Mouse (Mus musculus) right cerebral cortex, postnatal 25 days (tissue): Measurements from ENCODE around the gene Armc3.
"Not testable (repeated sequence)": the region's sequence is repeated elsewhere in the genome, so short reads cannot be mapped to it uniquely, and the experiment has no call there.

Experiments used
- DNase-seq: peaks from one replicate; pipeline ENCODE4 v3.0.0; 2022

The Armc3 gene

DNA sequence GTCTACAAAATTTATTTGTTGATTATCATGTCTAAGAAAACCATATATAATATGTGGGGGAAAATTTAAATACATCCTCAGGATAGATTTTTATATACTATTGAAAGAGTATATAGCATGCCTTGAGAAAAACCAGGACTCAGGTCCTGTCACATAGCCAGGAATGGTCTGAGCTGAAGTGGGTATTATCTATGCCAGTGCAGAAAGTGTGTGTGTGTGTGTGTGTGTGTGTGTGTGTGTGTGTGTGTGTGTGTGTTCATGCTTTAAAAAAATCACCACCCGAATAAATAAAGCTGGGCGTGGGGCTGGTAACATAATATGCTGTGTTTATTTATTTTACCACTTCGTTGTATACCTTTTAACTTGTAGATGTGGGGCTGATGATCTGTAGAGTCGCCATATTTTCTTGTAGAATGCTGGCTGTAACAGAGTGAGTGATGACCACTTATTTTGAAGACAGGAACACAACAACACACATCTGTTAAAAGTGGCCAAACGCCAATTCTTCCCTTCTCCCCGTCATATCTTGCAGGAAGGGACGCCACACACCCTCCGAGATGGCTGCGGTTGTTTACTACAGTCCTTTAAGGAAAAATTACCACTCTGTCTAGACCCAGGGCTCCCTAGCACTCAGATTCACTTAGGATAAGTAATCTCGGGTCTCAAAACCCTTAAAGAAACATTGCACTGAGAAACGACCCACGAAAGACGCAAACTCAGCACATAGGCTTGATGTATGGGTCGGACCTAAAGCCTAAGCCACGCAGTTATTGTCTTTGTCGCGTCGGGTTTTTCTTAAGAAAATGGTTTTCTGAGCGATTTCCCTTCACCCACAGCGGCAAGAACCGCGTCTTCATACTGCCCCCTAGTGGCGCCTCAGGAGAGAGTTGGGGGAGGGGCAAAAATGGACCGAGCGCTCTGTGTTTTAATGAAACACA, 76.8 kb downstream of the Armc3 start:
- peak; percentile 80 for DNase-seq

DNA sequence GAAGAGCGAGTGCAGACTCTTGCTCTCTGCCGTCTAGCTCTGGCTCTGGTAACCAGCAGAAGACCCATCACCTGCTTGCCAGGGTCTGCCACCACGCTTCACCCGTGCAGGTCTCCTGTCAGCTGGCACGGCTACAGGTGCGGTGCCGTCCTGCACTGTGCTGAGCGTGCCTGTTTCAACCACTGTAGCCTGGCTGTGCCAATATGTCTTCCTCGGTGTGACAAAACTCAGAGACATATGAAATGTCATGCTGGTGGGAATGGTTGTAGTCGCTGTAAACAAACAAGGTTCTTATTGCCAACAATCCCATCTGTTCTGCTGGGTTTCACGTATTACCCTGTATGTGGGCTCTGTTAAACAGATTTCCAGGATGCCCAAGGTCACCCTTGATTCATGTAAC, 81.2 kb downstream of the Armc3 start:
- no peak for DNase-seq

DNA sequence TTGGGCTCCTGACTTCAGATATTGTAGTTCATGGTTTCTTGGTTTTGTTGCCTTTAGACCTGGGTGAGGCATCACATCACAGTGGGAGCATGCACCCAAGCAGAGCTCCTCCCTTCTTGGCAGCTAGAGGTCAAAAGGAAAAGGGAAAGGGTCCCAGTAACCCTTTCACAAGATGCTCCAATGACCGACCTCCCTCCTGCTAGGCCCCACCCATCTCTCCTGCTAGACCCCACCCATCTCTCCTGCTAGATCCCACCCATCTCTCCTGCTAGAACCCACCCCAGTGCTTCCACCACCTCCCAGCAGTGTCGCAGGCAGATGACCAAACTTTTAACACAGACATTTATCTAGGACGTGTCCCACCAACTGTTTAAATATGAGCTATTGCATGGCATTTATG, 93.3 kb downstream of the Armc3 start:
- no peak for DNase-seq

DNA sequence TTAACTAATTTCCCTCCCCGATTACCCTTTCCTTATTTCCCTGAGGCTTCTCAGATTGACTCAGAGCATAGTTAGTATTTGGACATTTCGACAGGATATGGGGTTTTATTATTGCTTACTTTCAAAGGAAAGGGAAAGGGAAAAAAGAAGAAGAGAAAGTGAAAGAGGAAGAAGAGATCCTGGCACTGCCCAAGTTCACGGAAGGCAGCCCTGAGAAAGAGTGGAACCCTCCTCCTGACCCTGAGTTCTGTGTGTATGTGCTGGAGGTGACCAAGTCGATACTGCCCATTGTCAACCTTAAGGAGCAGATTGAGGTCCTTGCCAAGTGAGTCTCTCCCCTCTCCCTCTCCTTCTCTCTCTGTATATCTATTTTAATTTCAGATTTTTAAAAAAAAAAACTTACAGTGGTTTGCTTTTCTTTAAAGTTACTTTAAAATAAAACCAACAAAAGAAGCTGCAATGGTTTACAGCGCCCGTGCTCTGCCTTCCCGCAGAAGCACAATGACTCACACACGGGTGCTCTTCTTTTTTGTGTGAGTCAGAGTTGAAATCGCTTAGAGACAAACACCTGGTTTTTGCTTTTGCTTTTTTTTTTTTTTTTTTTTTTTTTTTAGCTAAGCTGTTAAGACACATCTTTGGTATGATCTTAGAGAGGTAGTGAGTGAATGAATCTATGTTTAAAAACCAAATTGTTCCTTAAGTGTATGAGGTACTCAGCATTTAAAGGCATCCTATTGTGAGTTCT, 101.4 kb downstream of the Armc3 start:
- DNase-seq = no peak

DNA sequence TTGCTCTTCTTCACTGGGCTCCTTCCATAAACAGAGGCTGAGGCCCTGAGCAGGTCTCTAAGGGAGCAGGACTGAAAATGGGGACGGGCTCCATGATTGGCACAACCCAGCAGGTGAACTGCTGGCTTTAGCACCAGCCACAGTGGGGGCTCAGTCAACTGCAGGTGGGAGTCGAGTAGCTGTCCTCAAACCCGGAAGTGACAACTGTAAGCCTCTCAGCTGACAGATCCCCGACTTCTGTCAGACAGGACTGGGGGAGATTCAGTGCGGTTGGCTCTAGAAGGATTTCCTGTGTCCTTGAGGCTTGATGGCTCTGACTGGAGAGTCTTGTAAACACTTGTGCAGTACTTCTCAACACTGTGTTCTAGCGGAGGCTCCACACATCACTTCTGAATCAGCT, 102.1 kb downstream of the Armc3 start:
- no peak for DNase-seq

DNA sequence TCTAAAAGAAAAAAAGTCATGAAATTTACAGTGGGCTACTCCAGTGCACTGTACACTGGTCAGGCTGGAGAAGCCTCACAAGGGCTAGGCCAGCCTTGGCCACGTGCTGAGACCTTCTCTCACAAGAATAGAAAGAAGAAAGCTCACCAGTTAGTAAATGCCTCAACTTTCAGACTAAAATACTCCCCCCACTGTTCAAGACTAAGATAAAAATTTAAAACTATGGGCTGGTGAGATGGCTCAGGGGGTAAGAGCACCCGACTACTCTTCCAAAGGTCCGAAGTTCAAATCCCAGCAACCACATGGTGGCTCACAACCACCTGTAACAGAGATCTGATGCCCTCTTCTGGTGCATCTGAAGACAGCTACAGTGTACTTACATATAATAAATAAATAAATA, 104.0 kb downstream of the Armc3 start:
- DNase-seq = not testable (repeated sequence)

DNA sequence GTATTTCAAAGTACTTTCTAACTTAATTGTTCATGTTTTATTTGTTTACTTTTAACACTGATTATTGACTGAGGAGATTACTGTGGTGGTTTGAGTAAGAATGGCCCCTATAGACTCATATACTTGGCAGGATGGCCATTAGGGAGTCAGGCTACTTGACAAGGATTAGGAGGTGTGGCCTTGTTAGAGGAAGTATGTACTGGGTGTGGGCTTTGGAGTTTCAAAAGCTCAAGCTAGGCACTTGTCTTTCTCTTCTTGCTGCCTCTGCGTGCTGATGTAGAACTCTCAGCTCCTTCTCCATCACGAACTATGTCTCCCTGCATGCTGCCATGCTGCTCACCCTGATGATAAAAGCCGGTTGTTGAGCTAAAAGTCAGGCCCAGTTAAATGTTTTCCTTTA, 111.4 kb downstream of the Armc3 start:
- DNase-seq = no peak

DNA sequence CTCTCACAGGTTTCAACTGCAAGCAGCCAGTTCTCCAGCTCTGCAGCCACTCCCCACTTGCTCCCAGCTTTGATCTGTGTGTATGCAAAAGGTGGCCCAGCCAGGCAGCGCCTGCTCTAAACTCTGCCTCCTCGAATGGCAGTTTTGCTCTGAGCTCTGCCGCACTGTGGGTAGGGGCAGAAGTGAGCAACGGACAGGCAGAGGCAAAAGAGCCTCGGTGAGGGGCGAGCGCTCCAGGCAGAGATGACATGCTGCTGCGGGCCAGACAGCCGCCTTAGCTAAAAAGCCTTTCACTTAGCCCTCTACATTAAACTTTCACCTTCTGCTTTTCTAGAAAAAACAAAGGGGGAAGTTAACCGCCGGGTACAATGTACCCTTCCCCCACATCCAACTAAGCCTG, 117.0 kb downstream of the Armc3 start:
- DNase-seq = no peak

DNA sequence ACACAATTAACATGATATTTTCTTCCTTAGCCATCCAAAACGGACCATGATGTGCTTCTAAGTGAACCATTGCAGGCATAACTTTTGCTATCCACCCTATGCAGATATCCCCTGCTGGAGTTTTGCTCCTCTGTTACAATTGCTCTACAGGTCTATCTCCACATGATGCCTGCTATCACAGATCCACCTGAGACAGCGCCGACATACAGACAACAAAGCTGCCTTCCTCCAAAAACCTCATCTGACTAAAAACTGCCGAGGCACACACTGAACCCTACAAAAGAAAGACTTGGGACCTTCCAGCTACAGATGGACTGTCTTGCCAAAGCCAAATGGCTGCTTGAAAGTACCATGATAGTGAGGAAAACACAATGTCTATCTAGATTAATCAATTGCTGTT, 117.6 kb downstream of the Armc3 start:
- no peak for DNase-seq

DNA sequence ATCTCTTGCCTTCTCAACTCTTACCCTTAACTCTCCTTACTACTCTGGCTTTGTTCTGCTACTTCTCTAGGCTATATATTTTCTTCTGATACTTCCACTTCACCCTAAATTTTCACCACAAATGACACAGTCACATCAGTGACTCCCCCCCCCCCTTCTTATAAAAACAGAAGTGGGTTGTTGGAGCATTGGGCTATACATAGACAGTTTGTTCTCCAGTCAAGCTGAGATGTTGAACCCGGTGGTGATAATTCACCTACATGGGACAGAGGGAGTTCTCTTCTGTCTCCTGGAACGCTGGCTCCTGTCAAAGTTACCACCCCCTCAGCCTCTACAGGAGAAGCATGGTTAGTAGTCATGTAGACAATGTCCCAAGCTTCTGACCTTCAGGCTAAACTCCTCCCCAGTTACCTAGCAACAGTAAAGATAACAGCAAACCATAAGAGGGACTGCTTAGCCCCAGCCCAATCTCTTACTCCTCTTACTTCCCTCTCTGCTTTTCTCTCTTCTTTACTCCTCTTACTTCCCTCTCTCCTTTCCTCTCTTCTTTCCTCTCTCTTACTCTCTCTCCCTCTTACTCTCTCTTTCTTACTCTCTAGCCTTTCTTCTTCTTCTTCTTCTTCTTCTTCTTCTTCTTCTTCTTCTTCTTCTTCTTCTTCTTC, 118.2 kb downstream of the Armc3 start:
- DNase-seq = not testable (repeated sequence)

DNA sequence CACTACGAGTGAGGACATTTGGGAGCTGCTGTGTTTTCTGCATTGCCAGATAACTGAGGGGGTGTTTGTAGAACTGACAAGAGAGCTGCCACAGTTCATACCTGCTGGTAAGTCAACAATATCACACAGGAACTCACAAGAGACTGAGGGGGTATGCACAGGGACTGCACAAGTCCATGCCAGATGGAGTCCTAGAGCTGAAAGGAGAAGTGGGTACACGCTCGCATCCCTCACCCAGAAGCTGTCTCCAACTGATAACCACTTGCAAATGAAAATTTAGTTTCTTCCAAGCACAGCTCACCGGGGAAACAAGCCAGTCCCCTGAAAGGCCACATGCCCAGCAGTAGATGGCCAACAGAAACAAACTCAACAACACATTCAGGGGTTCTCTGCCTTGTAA, 119.4 kb downstream of the Armc3 start:
- DNase-seq = no peak

DNA sequence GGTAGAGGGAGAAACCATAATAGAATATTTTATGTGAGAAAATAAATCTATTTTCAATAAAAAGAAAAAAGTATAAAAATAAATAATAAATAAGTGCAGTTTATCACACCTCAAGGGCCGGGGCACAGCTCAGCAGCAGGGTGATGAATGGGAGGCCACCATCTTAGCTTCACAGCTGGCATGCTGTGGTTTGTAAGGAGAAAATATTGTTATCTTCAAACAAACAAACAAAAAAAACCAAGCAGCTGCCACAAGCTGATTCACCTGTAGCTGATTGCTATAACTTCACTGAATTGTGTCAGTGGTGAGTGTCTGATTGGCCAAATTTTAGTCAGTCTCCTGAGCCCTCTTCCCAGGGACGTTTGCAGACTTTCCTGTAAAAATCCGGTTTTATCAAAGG, 120.2 kb downstream of the Armc3 start:
- no peak for DNase-seq

DNA sequence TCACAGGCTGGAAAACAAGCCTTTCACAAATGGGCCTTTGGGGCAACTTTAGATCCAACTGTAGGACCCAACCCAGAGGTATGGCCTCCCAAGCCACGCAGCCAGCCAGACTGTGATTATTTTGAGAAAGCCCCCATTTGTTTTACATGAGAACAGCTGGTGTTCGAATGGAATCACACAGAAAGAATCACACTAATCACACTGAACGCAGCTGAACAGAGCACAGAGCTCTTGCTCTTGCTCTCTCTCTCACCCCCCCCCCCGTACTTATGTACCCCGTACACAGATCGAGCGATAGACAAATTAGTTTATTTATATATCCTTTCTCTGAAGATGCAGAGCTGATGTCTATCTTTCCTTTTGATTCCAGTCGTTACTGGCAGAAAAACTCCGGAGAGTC, 123.3 kb downstream of the Armc3 start:
- no peak for DNase-seq

DNA sequence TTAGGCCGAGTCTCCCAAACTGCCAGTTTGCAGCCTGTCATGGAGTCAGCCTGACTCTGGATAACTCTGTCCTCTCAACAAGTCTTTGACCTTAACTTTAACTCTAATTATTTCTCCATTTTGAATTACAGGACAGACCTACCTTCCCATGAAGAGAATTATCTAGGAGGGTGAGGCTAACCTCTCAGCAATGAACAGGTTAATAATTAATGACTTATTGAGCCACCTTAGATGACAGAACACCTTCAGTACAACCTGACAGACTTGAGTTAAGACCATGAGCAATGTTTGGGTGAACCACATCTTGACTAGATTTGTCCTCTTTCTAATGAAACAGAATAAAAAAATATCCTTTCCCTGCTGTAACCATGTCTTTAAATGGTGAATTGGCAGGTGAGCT, 127.3 kb downstream of the Armc3 start:
- no peak for DNase-seq

DNA sequence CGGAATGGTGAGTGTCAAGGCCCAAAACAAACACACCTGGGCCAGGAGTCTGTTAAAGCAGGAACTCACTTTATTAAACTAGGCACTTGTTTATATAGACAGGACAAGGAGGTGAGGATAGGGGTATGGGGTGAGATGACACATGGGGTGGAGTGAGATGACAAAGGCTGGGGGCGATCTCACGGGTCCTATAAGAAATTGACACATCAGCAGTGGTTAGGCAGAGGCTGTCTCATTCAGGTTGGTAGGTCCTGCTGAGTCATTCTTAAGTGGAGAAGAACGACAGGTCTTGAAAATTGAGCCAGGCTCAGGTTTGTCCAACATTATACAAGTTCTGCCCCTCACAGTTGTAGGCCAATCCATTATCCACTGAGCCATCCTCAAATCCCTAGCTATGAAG, 128.7 kb downstream of the Armc3 start:
- no peak for DNase-seq

DNA sequence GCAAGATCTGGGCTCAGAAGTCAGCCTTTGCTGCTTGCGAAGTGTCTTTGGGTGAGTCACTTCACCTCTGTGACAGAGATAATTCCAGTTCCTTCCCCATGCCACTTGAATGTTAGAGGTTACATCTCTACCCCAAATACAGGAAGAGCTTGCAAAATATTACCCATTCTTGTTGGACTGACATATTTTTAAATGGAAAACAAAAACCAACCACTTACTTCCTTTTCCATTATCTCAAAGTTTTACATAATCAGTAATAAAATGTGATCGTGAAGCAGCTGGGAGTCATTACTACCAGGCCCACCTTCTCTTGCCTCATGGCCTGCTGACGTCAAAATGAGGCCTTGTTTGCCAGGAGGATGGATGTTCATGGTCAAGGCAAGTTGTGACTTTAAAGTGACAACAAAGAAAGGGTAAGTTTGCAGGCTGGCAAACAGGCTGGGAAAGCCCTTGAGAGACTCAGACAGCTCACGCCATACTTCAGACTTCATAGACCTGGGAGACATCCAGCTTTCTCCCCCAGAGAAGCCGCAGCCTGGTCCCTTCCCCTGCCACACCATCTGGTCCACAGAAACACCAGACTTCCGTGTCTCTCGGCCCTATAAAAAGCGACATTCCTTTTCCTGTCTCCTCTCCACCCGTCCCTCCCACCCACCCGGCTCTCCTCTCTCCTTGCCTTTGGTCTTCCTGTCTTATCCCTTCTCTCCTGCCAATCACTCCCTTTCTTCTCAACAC, 145.0 kb downstream of the Armc3 start:
- DNase-seq = peak; percentile 59

DNA sequence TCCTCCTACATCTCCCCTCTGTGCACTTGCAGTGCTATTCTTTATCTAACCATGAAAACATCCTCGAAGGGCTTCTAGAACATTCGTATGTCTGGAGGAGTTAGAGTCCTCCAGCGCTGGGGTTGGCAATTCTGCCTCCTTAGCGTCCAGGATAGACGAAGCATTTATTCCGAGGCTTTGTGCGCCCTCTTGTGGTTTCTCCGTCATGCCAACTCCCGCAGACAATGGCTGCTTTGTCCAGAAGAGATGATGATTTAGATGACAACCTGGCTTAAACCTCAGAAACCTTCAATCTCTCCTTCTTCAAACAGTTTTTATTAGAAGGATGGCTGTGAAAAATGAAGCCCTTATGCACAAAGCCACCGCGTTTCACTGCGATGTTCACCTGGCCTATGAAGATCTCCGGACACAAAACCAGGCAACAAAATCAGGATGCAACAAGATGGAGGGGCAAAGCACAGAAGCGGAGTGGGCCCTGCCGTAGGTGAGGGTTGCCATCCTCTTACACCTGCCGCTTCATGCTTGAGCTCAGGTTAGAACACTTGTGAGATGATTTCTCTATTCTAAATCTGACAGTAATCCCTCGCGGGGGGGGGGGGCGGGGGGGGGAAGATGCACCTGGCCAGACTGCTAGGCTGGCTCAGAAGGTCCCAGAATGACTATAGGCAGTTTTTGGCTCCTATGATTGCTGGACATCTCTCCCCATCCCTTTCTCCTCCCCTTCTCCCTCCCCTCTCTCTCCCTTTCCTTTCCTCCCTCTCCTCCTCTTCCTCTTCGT, 145.7 kb downstream of the Armc3 start:
- peak; percentile 86 for DNase-seq

DNA sequence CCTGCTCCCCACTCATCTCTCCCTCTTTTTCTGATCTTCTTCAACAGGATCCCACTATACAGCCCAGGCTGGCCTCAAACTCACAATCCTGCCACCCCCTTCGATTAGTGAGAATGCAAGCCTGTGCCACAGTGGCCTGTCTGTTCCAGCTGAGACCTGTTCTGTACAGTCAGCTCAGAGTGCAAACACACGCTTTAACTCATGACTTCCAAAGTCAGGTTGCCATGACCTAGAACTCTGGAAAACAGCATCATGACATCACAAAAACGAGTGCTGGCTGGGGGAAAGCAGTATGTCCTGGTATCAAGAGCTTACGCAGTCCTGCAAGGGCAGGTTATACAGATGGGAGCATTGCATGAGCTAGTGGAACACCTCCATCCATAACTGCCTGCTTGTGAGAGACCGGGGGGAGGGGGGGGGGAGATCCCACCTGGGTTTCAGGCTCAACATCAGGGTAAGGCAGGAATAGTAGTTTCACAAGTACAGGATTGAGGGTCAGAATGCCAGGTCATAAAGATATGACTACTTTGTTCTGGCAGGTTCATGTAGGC, 146.4 kb downstream of the Armc3 start:
- DNase-seq = no peak

DNA sequence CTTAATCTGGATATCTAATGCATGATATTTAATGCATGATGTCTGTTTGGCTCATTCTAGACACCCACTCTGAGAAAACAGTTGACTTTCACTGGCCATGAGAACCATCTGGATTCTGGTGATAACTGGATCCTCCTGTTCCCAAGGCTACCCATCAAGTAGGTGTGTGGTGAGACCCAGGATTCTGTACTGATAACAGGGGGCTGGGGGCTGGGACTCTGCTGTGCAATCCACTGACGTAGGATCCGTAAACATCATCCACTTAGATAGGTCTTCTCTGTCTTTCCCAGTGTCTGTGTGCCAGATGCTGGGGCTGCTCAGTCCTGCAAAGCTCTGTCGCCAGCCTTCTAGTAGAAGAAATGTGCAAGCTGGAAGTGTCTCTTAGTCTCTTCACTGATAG, 149.4 kb downstream of the Armc3 start:
- no peak for DNase-seq

DNA sequence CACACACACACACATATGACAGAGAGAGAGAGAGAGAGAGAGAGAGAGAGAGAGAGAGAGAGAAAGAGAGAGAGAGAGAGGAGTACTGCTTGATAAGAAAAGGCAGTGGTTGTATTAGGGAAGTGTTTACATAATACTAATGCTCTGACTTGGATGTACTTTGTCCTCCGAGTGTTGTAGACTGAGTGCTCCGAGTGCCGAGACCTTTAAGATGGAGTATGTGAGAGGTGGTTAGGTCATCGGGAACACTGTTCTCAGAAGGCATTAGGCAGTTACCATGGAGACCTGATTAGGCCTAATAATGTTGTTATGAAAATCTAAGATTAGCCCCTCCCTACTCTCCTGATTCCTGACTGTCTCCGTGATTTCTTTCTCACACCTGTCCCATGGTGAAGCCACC, 151.1 kb downstream of the Armc3 start:
- no peak for DNase-seq

DNA sequence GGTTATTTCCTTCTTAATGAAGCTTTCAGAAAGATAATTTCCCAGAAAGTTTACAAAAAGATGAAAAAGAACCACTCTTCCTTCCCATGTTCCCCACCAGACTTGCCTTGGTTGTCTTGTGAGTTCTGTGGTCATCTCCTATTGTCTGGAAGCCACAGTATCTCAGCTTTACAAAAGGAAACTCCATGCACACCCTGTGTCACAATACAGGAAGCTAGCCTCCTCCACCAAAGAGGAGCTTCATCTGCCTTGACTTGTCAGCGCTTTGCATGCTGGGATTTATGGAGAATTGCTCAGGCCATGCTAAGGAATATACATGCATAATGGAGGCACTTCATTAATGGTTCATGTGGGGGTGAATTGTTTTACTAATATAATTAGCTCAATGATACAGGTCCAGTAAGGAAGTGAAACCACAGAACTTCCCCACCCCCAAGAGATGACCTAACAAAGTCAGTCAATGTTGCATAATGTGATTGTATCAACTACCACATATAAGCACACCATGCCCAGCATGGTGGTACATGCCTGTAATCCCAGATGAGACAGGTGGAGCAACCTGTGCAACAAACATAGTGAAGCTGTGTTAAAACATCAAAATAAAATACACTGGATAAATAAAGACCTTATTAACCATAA, 152.6 kb downstream of the Armc3 start:
- no peak for DNase-seq
